Mouse (Mus musculus) pancreas, adult 10 weeks (tissue): Measurements from ENCODE around the gene Erg. TPM values are rescaled to one million over a fixed set of nuclear protein-coding genes. Genes with fewer than 3 reads are reported as not detected.

ENCODE experiments used
- polyA plus RNA-seq: library from polyadenylated mRNA; stranded (reverse); fragments of 350-450 nt; fragmentation: Illumina TruSeq; extraction: RNeasy Lipid Tissue Mini Kit (QIAGEN cat#74804); gene quantifications from one replicate; pipeline ENCODE4 v1.2.3, GENCODE M21; 2015; ENCODE audit warnings: low read depth, low replicate concordance; ENCODE audit not compliant: insufficient read depth

Gene Erg
- 5.9 TPM for polyA plus RNA-seq

GRCm38 (mm10) chr16:95586311-95586602 lies at the start of gene Erg:
Erg (minus strand) TSS chr16:95586593.

Other genes with a start within 250 kb of the Erg start
- gene Ets2, start 115.5 kb upstream of the Erg start, polyA plus RNA-seq, result 16.8 TPM